Mouse (Mus musculus): ENCODE data around the gene Hspa12a. TPM values are rescaled to one million over a fixed set of nuclear protein-coding genes. Genes with fewer than 3 reads are reported as not detected.

Hspa12a gene
- 3.7 TPM in 2 replicates for polyA plus RNA-seq (2012; rRNA removed)

- Histone ChIP-seq H3K27ac (ENCODE audit: insufficient read depth, low read length) (peak within 1 kb of the TSS; percentile 62), H3K27me3 (ENCODE audit: control insufficient read depth, insufficient read depth, low read length) (no peaks in the 10 kb centered on the region), H3K4me1 (ENCODE audit: control insufficient read depth, insufficient read depth, insufficient read length) (peaks cover 3% of the 10 kb centered on the region; the same call in 1 of the 2 replicates), H3K36me3 (ENCODE audit: control insufficient read depth, insufficient read depth, low read length) (no peaks in the 10 kb centered on the region), H3K4me3 (ENCODE audit: extremely low read depth, insufficient read depth, insufficient read length) (peak within 1 kb of the TSS; percentile 81)
- WGBS = under 1% methylated on average over 65 of the region's 65 CpGs
- DNase-seq (ENCODE audit: low read depth in 1 of 2, low spot score in 2 of 2) = peak; percentile 77 to 85
- TF ChIP-seq POLR2A (IDR thresholded peaks at IDR 0.05; ENCODE audit: low read depth, low read length) (peak; percentile 28), CTCF (IDR thresholded peaks at IDR 0.05; ENCODE audit: extremely low read depth, insufficient read depth, insufficient read length, insufficient replicate concordance) (no peak)
Measured at GRCm38 (mm10) chr19:58942841-58943828, at the start of gene Hspa12a, which contains the start of gene Eno4. Gene Hspa12a (minus strand): TSS chr19:58943654. Gene Eno4 (plus strand): TSS chr19:58943425.

GRCm38 (mm10) chr19:58981571-58981970 is 38.1 kb upstream of the Hspa12a start:
- H3K4me3 ChIP-seq (ENCODE audit: extremely low read depth, insufficient read depth, insufficient read length) = no peak overlapping the region
- DNase-seq (ENCODE audit: low read depth in 1 of 2, low spot score in 2 of 2) = no peak
- H3K36me3 ChIP-seq (ENCODE audit: control insufficient read depth, insufficient read depth, low read length) = no peaks in the 10 kb centered on the region
- H3K27me3 ChIP-seq (ENCODE audit: control insufficient read depth, insufficient read depth, low read length) = no peaks in the 10 kb centered on the region
- TF ChIP-seq CTCF (IDR thresholded peaks at IDR 0.05; ENCODE audit: extremely low read depth, insufficient read depth, insufficient read length, insufficient replicate concordance) = no peak
- no peak for TF ChIP-seq POLR2A (IDR thresholded peaks at IDR 0.05; ENCODE audit: low read depth, low read length)
- H3K27ac ChIP-seq (ENCODE audit: insufficient read depth, low read length) = no peak overlapping the region
- H3K4me1 ChIP-seq (ENCODE audit: control insufficient read depth, insufficient read depth, insufficient read length) = no peaks in the 10 kb centered on the region
- WGBS = 82% methylated on average over 9 of the region's 9 CpGs

GRCm38 (mm10) chr19:58980056-58980440 is 36.6 kb upstream of the Hspa12a start:
- H3K27me3 ChIP-seq (ENCODE audit: control insufficient read depth, insufficient read depth, low read length) = no peaks in the 10 kb centered on the region
- WGBS = 62% methylated on average over 5 of the region's 5 CpGs
- H3K4me3 ChIP-seq (ENCODE audit: extremely low read depth, insufficient read depth, insufficient read length) = no peak overlapping the region
- DNase-seq (ENCODE audit: low read depth in 1 of 2, low spot score in 2 of 2) = no peak
- TF ChIP-seq CTCF (IDR thresholded peaks at IDR 0.05; ENCODE audit: extremely low read depth, insufficient read depth, insufficient read length, insufficient replicate concordance) (no peak), POLR2A (IDR thresholded peaks at IDR 0.05; ENCODE audit: low read depth, low read length) (no peak)
- no peaks in the 10 kb centered on the region for H3K36me3 ChIP-seq (ENCODE audit: control insufficient read depth, insufficient read depth, low read length)
- no peaks in the 10 kb centered on the region for H3K4me1 ChIP-seq (ENCODE audit: control insufficient read depth, insufficient read depth, insufficient read length)
- H3K27ac ChIP-seq (ENCODE audit: insufficient read depth, low read length) = no peak overlapping the region

- no peak for TF ChIP-seq CTCF (IDR thresholded peaks at IDR 0.05; ENCODE audit: extremely low read depth, insufficient read depth, insufficient read length, insufficient replicate concordance)
- no peak for TF ChIP-seq POLR2A (IDR thresholded peaks at IDR 0.05; ENCODE audit: low read depth, low read length)
- Histone ChIP-seq H3K27me3 (ENCODE audit: control insufficient read depth, insufficient read depth, low read length) (no peaks in the 10 kb centered on the region), H3K4me3 (ENCODE audit: extremely low read depth, insufficient read depth, insufficient read length) (no peak overlapping the region), H3K27ac (ENCODE audit: insufficient read depth, low read length) (no peak overlapping the region), H3K36me3 (ENCODE audit: control insufficient read depth, insufficient read depth, low read length) (no peaks in the 10 kb centered on the region), H3K4me1 (ENCODE audit: control insufficient read depth, insufficient read depth, insufficient read length) (no peaks in the 10 kb centered on the region)
- 59% methylated on average over 13 of the region's 13 CpGs for WGBS
- DNase-seq (ENCODE audit: low read depth in 1 of 2, low spot score in 2 of 2) = no peak
Measured at GRCm38 (mm10) chr19:58979436-58980055, 36.1 kb upstream of the Hspa12a start.

GRCm38 (mm10) chr19:58978401-58979171 is 35.1 kb upstream of the Hspa12a start:
- H3K36me3 ChIP-seq (ENCODE audit: control insufficient read depth, insufficient read depth, low read length) = no peaks in the 10 kb centered on the region
- 21% methylated on average over 11 of the region's 11 CpGs for WGBS
- H3K27me3 ChIP-seq (ENCODE audit: control insufficient read depth, insufficient read depth, low read length) = no peaks in the 10 kb centered on the region
- TF ChIP-seq POLR2A (IDR thresholded peaks at IDR 0.05; ENCODE audit: low read depth, low read length) (no peak), CTCF (IDR thresholded peaks at IDR 0.05; ENCODE audit: extremely low read depth, insufficient read depth, insufficient read length, insufficient replicate concordance) (no peak)
- no peak for DNase-seq (ENCODE audit: low read depth in 1 of 2, low spot score in 2 of 2)
- no peak overlapping the region for H3K4me3 ChIP-seq (ENCODE audit: extremely low read depth, insufficient read depth, insufficient read length)
- H3K4me1 ChIP-seq (ENCODE audit: control insufficient read depth, insufficient read depth, insufficient read length) = no peaks in the 10 kb centered on the region
- H3K27ac ChIP-seq (ENCODE audit: insufficient read depth, low read length) = no peak overlapping the region

- Histone ChIP-seq H3K36me3 (ENCODE audit: control insufficient read depth, insufficient read depth, low read length) (no peaks in the 10 kb centered on the region), H3K27ac (ENCODE audit: insufficient read depth, low read length) (no peak overlapping the region), H3K27me3 (ENCODE audit: control insufficient read depth, insufficient read depth, low read length) (no peaks in the 10 kb centered on the region), H3K4me3 (ENCODE audit: extremely low read depth, insufficient read depth, insufficient read length) (no peak overlapping the region), H3K4me1 (ENCODE audit: control insufficient read depth, insufficient read depth, insufficient read length) (no peaks in the 10 kb centered on the region)
- TF ChIP-seq POLR2A (IDR thresholded peaks at IDR 0.05; ENCODE audit: low read depth, low read length) (no peak), CTCF (IDR thresholded peaks at IDR 0.05; ENCODE audit: extremely low read depth, insufficient read depth, insufficient read length, insufficient replicate concordance) (no peak)
- WGBS = 87% methylated on average over 11 of the region's 11 CpGs
- no peak for DNase-seq (ENCODE audit: low read depth in 1 of 2, low spot score in 2 of 2)
Measured at GRCm38 (mm10) chr19:58975216-58975863, 31.9 kb upstream of the Hspa12a start.

Data from spleen, adult 2 months (tissue).